Mouse (Mus musculus): ENCODE data around the gene Slc35g3. TPM values are rescaled to one million over a fixed set of nuclear protein-coding genes. Genes with fewer than 3 reads are reported as not detected.

The Slc35g3 gene
- 0.16 and 0.18 TPM in 2 replicates for polyA plus RNA-seq (2015; fragmentation: Nextera tagmentation; extraction: Ambion mirVana)

GRCm38 (mm10) chr11:69761868-69762267 lies at the start of gene Slc35g3:
TSS of gene Slc35g3 (minus strand) at chr11:69761968.
- Histone ChIP-seq H3K9ac (ENCODE audit: low read length) (no peak within 1 kb of the TSS), H3K9me3 (replicated peaks; ENCODE audit: control insufficient read depth, low read length) (no peaks in the 10 kb centered on the region), H3K36me3 (ENCODE audit: control insufficient read depth, insufficient read depth) (no peaks in the 10 kb centered on the region), H3K4me2 (ENCODE audit: low read depth, low read length) (no peak within 1 kb of the TSS), H3K27me3 (ENCODE audit: control insufficient read depth, insufficient read depth, low read length) (no peaks in the 10 kb centered on the region), H3K4me1 (ENCODE audit: control insufficient read depth, insufficient read depth, low read length) (peaks cover 27% of the 10 kb centered on the region), H3K4me3 (ENCODE audit: low read length) (no peak within 1 kb of the TSS), H3K27ac (ENCODE audit: low read length) (no peak within 1 kb of the TSS)
- WGBS: 61% methylated on average over 1 of the region's 1 CpGs
- ATAC-seq (replicated peaks; ENCODE audit: extremely low read depth, insufficient read depth, low FRiP score): no peak

- H3K27me3 ChIP-seq (ENCODE audit: control insufficient read depth, insufficient read depth, low read length): peaks cover 7% of the 10 kb centered on the region
- no peak overlapping the region for H3K9ac ChIP-seq (ENCODE audit: low read length)
- peaks cover 5% of the 10 kb centered on the region; the same call in 1 of the 2 replicates for H3K9me3 ChIP-seq (replicated peaks; ENCODE audit: control insufficient read depth, low read length)
- no peak overlapping the region for H3K27ac ChIP-seq (ENCODE audit: low read length)
- no peak overlapping the region for H3K4me2 ChIP-seq (ENCODE audit: low read depth, low read length)
- no peak overlapping the region for H3K4me3 ChIP-seq (ENCODE audit: low read length)
- ATAC-seq (replicated peaks; ENCODE audit: extremely low read depth, insufficient read depth, low FRiP score): no peak
- no peaks in the 10 kb centered on the region for H3K4me1 ChIP-seq (ENCODE audit: control insufficient read depth, insufficient read depth, low read length)
- no peaks in the 10 kb centered on the region for H3K36me3 ChIP-seq (ENCODE audit: control insufficient read depth, insufficient read depth)
These were observed 48.5 kb upstream of the Slc35g3 start for GRCm38 (mm10) chr11:69810280-69810679.

GRCm38 (mm10) chr11:69807641-69808040 lies 45.9 kb upstream of the Slc35g3 start:
- Histone ChIP-seq H3K4me3 (ENCODE audit: low read length) (no peak overlapping the region), H3K9ac (ENCODE audit: low read length) (no peak overlapping the region), H3K4me2 (ENCODE audit: low read depth, low read length) (no peak overlapping the region), H3K27me3 (ENCODE audit: control insufficient read depth, insufficient read depth, low read length) (peaks cover 12% of the 10 kb centered on the region), H3K4me1 (ENCODE audit: control insufficient read depth, insufficient read depth, low read length) (peaks cover 17% of the 10 kb centered on the region), H3K9me3 (replicated peaks; ENCODE audit: control insufficient read depth, low read length) (peaks cover 5% of the 10 kb centered on the region; the same call in 1 of the 2 replicates), H3K27ac (ENCODE audit: low read length) (no peak overlapping the region), H3K36me3 (ENCODE audit: control insufficient read depth, insufficient read depth) (no peaks in the 10 kb centered on the region)
- no peak for ATAC-seq (replicated peaks; ENCODE audit: extremely low read depth, insufficient read depth, low FRiP score)
- 76% methylated on average over 2 of the region's 2 CpGs for WGBS

GRCm38 (mm10) chr11:69806378-69806777 lies 44.6 kb upstream of the Slc35g3 start:
- Histone ChIP-seq H3K27ac (ENCODE audit: low read length) (no peak overlapping the region), H3K27me3 (ENCODE audit: control insufficient read depth, insufficient read depth, low read length) (peaks cover 12% of the 10 kb centered on the region)
- no peak for ATAC-seq (replicated peaks; ENCODE audit: extremely low read depth, insufficient read depth, low FRiP score)

GRCm38 (mm10) chr11:69804972-69805909 lies 43.5 kb upstream of the Slc35g3 start, which contains the start of gene Tmem102:
TSS of gene Tmem102 (minus strand) at chr11:69805624.
- H3K27me3 ChIP-seq (ENCODE audit: control insufficient read depth, insufficient read depth, low read length): peaks cover 13% of the 10 kb centered on the region

More at GRCm38 (mm10) chr11:69806378-69806777, 44.6 kb upstream of the Slc35g3 start:
- H3K4me3 ChIP-seq (ENCODE audit: low read length): no peak overlapping the region
- H3K9me3 ChIP-seq (replicated peaks; ENCODE audit: control insufficient read depth, low read length): peaks cover 5% of the 10 kb centered on the region; the same call in 1 of the 2 replicates
- no peak overlapping the region for H3K9ac ChIP-seq (ENCODE audit: low read length)
- peaks cover 30% of the 10 kb centered on the region for H3K4me1 ChIP-seq (ENCODE audit: control insufficient read depth, insufficient read depth, low read length)
- 86% methylated on average over 4 of the region's 4 CpGs for WGBS
- no peaks in the 10 kb centered on the region for H3K36me3 ChIP-seq (ENCODE audit: control insufficient read depth, insufficient read depth)
- H3K4me2 ChIP-seq (ENCODE audit: low read depth, low read length): no peak overlapping the region

GRCm38 (mm10) chr11:69804652-69804940 lies 42.8 kb upstream of the Slc35g3 start:
- Histone ChIP-seq H3K9ac (ENCODE audit: low read length) (no peak overlapping the region; the same call in 1 of the 2 replicates), H3K9me3 (replicated peaks; ENCODE audit: control insufficient read depth, low read length) (peaks cover 5% of the 10 kb centered on the region; the same call in 1 of the 2 replicates), H3K4me2 (ENCODE audit: low read depth, low read length) (peak overlapping the region; percentile 99), H3K36me3 (ENCODE audit: control insufficient read depth, insufficient read depth) (no peaks in the 10 kb centered on the region), H3K27ac (ENCODE audit: low read length) (no peak overlapping the region), H3K4me3 (ENCODE audit: low read length) (peak overlapping the region; percentile 74), H3K27me3 (ENCODE audit: control insufficient read depth, insufficient read depth, low read length) (peaks cover 14% of the 10 kb centered on the region), H3K4me1 (ENCODE audit: control insufficient read depth, insufficient read depth, low read length) (peaks cover 44% of the 10 kb centered on the region)
- no peak for ATAC-seq (replicated peaks; ENCODE audit: extremely low read depth, insufficient read depth, low FRiP score)
- 12% methylated on average over 12 of the region's 12 CpGs for WGBS

More at GRCm38 (mm10) chr11:69804972-69805909, 43.5 kb upstream of the Slc35g3 start, which contains the start of gene Tmem102:
- peaks cover 5% of the 10 kb centered on the region; the same call in 1 of the 2 replicates for H3K9me3 ChIP-seq (replicated peaks; ENCODE audit: control insufficient read depth, low read length)
- no peak for ATAC-seq (replicated peaks; ENCODE audit: extremely low read depth, insufficient read depth, low FRiP score)
- no peak within 1 kb of the TSS for H3K27ac ChIP-seq (ENCODE audit: low read length)
- peak within 1 kb of the TSS; percentile 99 for H3K4me2 ChIP-seq (ENCODE audit: low read depth, low read length)
- peak within 1 kb of the TSS; percentile 74 for H3K4me3 ChIP-seq (ENCODE audit: low read length)
- WGBS: 14% methylated on average over 29 of the region's 29 CpGs
- no peaks in the 10 kb centered on the region for H3K36me3 ChIP-seq (ENCODE audit: control insufficient read depth, insufficient read depth)
- peaks cover 38% of the 10 kb centered on the region for H3K4me1 ChIP-seq (ENCODE audit: control insufficient read depth, insufficient read depth, low read length)
- peak within 1 kb of the TSS; percentile 18; the same call in 1 of the 2 replicates for H3K9ac ChIP-seq (ENCODE audit: low read length)

- H3K27ac ChIP-seq (ENCODE audit: low read length): 0 out of 2 replicates have a peak overlapping the region, but pooled peaks have one; percentile 37
- peaks cover 50% of the 10 kb centered on the region for H3K4me1 ChIP-seq (ENCODE audit: control insufficient read depth, insufficient read depth, low read length)
- H3K27me3 ChIP-seq (ENCODE audit: control insufficient read depth, insufficient read depth, low read length): peaks cover 14% of the 10 kb centered on the region
- H3K4me3 ChIP-seq (ENCODE audit: low read length): peak overlapping the region; percentile 74
- peak; percentile 71 for ATAC-seq (replicated peaks; ENCODE audit: extremely low read depth, insufficient read depth, low FRiP score)
- H3K4me2 ChIP-seq (ENCODE audit: low read depth, low read length): peak overlapping the region; percentile 99
- peak overlapping the region; percentile 80 for H3K9ac ChIP-seq (ENCODE audit: low read length)
- 2% methylated on average over 60 of the region's 60 CpGs for WGBS
- no peaks in the 10 kb centered on the region for H3K36me3 ChIP-seq (ENCODE audit: control insufficient read depth, insufficient read depth)
- H3K9me3 ChIP-seq (replicated peaks; ENCODE audit: control insufficient read depth, low read length): peaks cover 5% of the 10 kb centered on the region; the same call in 1 of the 2 replicates
These were observed 42.3 kb upstream of the Slc35g3 start for GRCm38 (mm10) chr11:69803786-69804651.

GRCm38 (mm10) chr11:69803328-69803727 lies 41.6 kb upstream of the Slc35g3 start:
- ATAC-seq (replicated peaks; ENCODE audit: extremely low read depth, insufficient read depth, low FRiP score): peak; percentile 7; the same call in 1 of the 2 replicates
- Histone ChIP-seq H3K9me3 (replicated peaks; ENCODE audit: control insufficient read depth, low read length) (peaks cover 5% of the 10 kb centered on the region; the same call in 1 of the 2 replicates), H3K4me2 (ENCODE audit: low read depth, low read length) (peak overlapping the region; percentile 99), H3K4me1 (ENCODE audit: control insufficient read depth, insufficient read depth, low read length) (peaks cover 50% of the 10 kb centered on the region), H3K9ac (ENCODE audit: low read length) (peak overlapping the region; percentile 80), H3K36me3 (ENCODE audit: control insufficient read depth, insufficient read depth) (no peaks in the 10 kb centered on the region), H3K27ac (ENCODE audit: low read length) (0 out of 2 replicates have a peak overlapping the region, but pooled peaks have one; percentile 37), H3K4me3 (ENCODE audit: low read length) (peak overlapping the region; percentile 74), H3K27me3 (ENCODE audit: control insufficient read depth, insufficient read depth, low read length) (peaks cover 14% of the 10 kb centered on the region)
- 2% methylated on average over 12 of the region's 12 CpGs for WGBS
